Mouse (Mus musculus) small intestine, adult 2 months (tissue): ENCODE data around the gene Nelfcd.

Experiments
- CTCF ChIP-seq: fragments of 200-500 bp; IDR thresholded peaks from 2 replicates; pipeline ENCODE4 v1.5.1; 2012; ENCODE audit warnings: low read depth, mild to moderate bottlenecking, control low read depth, inconsistent platforms, low read length, moderate library complexity, mixed read lengths; ENCODE audit not compliant: insufficient replicate concordance, insufficient read length; ENCODE audit errors: extremely low read depth
- POLR2A ChIP-seq: fragments of 200-500 bp; IDR thresholded peaks from 2 replicates; pipeline ENCODE4 v1.6.1; 2012; ENCODE audit warnings: low read depth, mild to moderate bottlenecking, control low read depth, inconsistent platforms, low read length, moderate library complexity

GRCm38 (mm10) chr2:174472818-174473549 is 57.4 kb downstream of the Nelfcd start, which contains the start of gene Prelid3b:
- TF ChIP-seq CTCF (no peak), POLR2A (peak; percentile 58)
